Mouse (Mus musculus): ENCODE measurements at regions not wholly inside any gene's neighbourhood (a gene's known extent, or its start where the extent isn't known, plus 50 kb on each side); places are given as distances from the start of the nearest gene placed in this dataset.
"Not testable (repeated sequence)": the region's sequence is repeated elsewhere in the genome, so short reads cannot be mapped to it uniquely, and the experiment has no call there.

DNA sequence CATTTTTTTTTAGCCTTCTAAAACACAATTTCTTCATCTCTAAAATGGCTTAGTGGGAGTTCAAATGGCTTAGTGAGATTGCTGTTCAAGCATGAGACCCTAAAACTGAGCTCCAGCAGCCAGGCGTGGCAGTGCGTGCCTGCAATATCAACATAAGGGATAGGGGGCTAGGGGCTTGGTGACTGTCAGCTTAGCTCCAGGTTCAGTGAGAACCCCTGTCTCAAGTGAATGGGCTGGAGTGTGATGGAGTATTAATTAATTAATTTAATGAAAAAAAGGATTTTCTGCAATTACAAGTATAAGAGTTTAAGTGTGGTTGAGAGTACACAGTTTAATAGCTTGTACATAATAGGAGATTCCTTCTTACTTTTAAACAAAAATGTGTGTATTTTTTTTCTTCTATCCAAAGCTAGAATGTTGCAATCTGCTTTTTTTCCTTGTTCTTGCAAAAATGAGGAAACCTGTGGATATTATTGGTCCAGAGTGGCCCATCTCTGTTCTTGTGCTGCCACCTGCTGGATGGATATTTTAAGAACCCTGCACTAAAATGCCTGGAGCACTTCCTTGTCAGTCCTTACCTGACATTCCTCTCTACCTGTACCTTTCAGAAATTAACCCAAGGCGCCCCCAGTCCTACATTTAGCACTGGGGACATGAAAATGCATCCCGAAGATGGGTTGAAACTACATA lies 54.0 kb upstream of the Usp47 start:
- peak; percentile 68 for DNase-seq (ENCODE audit: extremely low spot score)

DNA sequence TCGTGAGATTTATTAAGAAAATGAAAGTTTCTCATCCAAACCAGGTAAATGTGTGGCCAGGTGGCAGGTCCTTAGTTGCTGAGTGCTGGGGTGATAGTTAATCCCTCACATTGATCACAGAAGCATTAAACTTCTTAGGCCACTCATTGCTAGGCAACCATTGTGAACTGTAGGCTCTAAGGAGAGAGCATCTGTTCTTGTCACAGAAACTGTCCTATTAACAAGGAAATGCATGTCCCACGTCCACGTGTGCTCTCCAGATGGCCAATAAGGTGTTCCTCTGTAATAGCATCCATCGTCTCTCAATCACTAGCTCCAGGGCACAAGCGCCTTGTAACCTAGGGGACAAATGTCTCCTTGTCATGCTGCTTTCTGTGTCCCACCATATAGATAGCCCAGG lies 55.0 kb upstream of the Usp47 start:
- no peak for DNase-seq (ENCODE audit: extremely low spot score)

- no peak for DNase-seq (ENCODE audit: extremely low spot score)
Observed at GRCm38 (mm10) chr7:111966716-111967115, 56.6 kb upstream of the Usp47 start.

- DNase-seq (ENCODE audit: extremely low spot score), result no peak
Observed at GRCm38 (mm10) chr7:111963969-111964368, 59.3 kb upstream of the Usp47 start.

DNA sequence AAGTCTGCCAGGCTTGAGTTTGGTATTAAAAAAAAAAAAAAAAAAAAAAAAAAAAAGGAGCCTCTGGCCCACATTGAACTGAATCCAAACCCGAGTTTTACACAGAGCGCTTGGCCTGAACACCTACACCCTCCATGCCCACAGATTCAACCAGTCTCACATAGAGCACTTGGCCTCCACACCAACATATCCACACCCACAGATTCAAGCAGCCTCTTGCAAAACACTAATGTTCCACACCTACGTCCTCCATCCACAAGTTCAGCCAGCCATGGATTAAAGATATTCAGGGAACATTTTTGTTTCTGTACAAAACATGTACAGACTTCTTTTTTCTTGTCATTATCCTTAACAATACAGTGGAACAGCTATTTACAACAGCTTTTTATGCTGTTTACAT lies 63.3 kb upstream of the Usp47 start:
- no peak for DNase-seq (ENCODE audit: extremely low spot score)

- DNase-seq (ENCODE audit: extremely low spot score), result no peak
Observed at GRCm38 (mm10) chr7:111956671-111957070, 66.6 kb upstream of the Usp47 start.

DNA sequence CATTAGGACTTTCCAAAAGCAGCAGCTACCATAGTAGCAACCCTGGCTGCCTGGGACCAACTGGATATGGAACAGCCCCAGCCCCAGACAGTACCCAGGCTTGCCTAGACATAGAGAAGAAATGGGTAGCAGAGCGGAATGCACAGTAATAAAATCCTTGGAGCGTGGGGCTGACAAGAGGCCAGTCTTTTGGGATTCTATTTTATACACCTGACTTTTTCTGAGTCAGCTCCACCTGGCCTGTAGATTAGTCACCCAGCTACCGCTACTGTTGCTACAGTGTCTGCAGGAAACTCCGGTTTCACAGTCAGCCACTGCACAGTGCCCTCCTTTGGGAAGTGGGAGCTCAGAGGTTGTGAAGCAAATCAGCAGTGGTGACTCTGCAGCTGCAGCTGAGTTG lies 83.7 kb upstream of the Usp47 start:
- DNase-seq (ENCODE audit: extremely low spot score), result no peak

GRCm38 (mm10) chr7:111937547-111937946 lies 85.8 kb upstream of the Usp47 start:
- DNase-seq (ENCODE audit: extremely low spot score), result no peak

DNA sequence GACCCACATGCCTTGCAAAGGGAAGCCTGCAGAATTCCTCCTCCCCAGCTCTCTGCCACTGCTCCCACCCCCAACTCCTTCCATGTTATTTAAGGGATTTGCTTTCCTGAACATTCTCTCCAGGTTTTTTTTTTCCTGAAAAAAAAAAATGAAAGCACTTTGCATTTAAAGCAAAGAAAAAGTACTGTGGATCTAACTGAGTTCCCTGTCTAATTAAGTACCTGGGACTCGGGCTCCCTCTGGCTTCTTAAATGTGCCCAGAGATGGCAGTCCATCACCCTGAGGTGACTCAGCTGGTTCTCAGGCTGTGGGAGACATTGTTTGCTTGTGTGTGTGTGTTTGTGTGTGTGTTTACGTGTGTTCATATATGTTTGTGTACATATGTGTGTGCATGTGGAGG lies 86.2 kb upstream of the Usp47 start:
- no peak for DNase-seq (ENCODE audit: extremely low spot score)

DNA sequence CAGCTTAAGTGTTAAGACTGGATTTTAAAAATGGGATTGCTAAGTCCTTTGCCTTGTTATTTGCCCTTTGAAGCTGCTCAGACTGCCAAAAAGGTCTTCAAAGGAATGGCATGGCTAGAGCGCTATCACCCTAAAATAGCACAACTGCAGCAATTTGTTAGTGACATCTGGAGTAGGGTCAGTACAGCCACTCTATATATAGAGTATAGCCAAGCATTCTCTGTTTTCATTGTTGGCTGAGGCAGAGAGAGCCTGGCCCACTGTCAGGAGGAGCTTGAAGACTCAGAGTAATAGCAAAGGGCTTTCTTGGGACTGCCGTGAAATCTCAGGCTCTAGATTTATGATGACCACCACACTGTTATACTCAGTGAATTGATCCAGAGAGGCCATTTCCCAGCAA lies 90.6 kb upstream of the Usp47 start:
- DNase-seq (ENCODE audit: extremely low spot score), result no peak

DNA sequence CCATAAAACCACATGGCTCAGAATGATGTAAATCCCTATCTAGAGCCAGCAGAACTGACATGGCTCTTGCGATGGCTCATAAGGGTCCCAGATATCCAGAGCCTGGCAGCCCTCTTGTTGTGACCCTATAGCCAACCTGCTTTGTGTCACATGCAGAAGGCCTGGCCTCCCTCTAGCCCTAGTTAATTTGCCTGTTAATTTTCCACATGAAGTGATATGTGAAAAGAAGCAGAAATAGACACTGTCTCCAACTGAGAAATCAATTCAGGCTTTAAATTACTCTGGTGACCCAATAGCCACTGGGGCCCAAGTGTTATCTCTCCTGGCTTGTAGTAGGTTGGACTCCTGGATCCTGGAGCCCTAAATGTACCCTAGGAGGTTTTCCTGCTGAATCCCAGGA lies 103.3 kb upstream of the Usp47 start:
- DNase-seq (ENCODE audit: extremely low spot score), result no peak

DNA sequence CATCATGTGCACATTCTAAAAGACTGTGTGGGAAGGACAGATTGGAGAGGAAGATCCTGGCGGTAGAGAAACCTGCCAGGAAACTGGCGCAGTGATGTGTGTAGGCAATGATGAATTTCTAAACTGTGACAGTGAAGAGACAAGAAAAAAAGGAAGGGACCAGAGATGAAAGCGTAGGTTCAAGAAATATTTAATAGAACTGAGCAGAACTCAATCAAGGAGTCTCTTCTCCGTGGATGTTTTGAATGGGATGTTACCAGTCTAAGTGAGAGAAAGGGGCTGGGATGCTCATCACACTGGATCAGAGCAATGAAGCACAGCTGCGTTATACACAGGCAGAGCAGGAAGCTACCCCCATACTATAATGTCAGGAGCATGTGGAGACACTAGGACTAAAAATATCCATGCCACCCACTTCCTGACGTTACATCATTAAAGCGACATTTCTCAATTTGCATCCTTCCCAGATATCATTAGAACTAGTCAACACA lies 119.5 kb upstream of the Usp47 start:
- DNase-seq (ENCODE audit: extremely low spot score), result no peak

DNA sequence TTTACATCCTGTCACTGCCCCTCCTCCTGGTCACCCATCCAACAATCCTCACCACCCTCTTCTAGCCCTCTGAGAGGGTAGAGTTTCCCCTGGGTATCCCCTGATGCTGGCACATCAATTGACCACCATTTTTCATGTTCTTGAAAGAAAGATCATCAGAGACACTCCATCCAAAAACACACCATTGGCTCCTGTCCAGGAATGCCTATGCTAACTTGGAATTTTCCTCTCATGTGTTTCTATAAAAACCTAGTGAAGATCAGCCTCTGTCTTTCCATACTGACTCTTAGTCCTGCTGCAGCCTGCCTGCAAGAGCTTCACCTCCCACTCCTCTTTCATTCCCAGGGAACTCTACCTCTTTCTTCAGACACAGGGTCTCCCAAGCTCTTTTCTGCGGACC lies 117.2 kb upstream of the Galnt18 start:
- DNase-seq (ENCODE audit: extremely low spot score), result no peak

- DNase-seq (ENCODE audit: extremely low spot score), result no peak
Observed at GRCm38 (mm10) chr7:111896255-111896654, 116.5 kb upstream of the Galnt18 start.

GRCm38 (mm10) chr7:111882991-111883390 lies 103.2 kb upstream of the Galnt18 start:
- no peak for DNase-seq (ENCODE audit: extremely low spot score)

DNA sequence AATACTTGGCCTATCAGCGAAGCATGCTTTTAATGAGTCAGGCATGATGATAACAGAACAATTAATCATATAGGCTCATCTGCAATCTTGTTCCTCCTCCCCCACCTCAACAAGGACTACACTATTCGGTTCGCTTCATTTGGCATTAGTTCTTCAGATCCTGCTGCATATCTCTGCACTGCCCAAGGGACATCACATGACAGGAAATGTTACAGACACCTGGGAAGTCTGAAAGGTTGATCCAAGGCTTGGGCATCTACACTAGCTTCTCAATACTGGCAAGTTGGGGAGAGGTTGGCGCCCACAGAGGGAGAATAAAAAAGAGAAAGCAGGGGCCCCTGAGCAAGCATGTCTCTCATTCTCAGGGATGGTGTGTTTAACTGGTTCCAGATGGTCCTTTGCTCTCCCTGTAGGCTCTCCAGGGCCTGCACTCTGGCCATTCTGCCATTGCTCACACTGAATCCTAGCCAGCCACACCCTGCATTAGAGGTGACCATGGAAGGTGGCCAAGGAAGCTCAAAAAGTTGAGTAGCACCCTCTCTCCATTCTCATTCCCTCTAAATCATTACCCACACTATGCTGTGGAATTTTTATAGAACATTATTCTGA lies 100.4 kb upstream of the Galnt18 start:
- DNase-seq (ENCODE audit: extremely low spot score), result no peak

DNA sequence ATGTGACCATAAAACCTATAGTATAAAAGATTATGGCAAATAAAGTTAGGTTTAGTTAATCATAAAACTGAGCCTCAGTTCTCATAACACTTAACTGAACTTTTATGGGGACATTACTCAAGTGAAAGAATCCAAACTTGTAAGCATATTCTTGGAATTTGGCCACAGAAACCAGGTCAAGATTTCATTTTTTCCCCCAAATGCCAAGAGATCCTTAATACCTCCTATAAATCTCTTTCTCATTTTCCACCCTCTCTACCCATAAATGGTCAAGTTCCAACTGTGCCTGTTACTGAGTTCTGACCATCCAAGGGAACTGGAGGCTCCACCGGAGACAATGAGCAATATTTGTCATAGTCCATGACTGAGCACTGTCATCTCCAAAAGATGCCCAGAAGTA lies 97.8 kb upstream of the Galnt18 start:
- no peak for DNase-seq (ENCODE audit: extremely low spot score)

DNA sequence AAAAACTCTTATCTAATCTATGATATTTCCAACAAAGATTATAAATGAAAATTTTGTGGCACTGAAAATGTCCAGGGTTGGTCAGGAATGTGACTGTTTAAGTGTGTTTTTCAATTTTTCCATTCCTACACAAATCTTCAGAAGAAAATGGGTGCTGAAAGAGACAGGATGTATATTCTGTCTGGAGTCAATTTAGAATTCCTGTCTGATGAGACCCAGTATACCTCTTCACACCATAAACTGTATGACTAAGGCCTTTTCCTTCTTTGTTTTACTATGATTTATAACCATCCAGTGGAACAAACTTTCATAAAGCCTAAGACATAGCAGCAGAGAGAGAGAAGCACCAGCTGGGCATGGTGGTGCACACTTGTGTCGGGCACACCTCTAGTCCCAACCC lies 96.2 kb upstream of the Galnt18 start:
- no peak for DNase-seq (ENCODE audit: extremely low spot score)

- DNase-seq (ENCODE audit: extremely low spot score), result no peak
Observed at GRCm38 (mm10) chr7:111869337-111869736, 89.6 kb upstream of the Galnt18 start.

GRCm38 (mm10) chr7:111863035-111863434 lies 83.3 kb upstream of the Galnt18 start:
- no peak for DNase-seq (ENCODE audit: extremely low spot score)

DNA sequence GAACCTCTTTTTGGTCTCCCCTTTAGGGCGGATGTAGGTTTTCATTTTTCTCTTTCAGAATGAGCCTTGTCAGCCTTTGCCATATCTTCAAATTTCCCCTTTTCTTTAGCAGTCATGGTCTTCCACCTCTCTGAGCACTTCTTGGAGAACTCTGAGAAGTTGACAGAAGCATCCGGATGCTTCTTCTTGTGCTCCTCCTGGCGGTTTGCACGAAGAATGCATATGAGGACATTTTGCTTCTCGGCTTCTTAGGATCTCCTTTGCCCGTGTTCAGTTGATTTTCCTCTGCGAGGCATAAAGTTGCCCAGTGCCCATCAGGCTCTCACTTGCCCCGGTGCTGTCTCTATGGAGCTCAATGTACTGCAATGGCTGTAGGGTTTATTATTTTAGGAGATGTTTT lies 78.5 kb upstream of the Galnt18 start:
- not testable (repeated sequence) for DNase-seq (ENCODE audit: extremely low spot score)

DNA sequence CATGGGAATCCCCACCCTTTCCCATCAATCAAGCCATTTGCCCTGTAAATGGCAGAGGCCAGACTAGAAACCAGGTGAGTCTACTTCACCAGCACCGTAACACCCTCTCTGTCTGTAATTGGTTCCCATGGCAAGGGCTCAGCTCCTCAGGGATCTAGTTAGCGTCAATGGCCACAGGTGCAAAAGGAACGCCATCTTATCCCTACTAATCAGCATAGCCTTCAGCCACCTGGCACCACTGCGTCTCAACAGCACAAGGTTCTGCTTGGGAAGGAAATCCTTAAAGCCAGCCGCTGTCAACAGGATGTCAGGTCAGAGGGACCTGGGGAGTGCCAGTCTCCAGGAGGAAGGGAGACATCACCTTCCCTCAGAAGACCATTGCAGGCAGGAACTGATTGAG lies 77.2 kb upstream of the Galnt18 start:
- DNase-seq (ENCODE audit: extremely low spot score), result no peak

GRCm38 (mm10) chr7:111855309-111855708 lies 75.5 kb upstream of the Galnt18 start:
- DNase-seq (ENCODE audit: extremely low spot score), result no peak

DNA sequence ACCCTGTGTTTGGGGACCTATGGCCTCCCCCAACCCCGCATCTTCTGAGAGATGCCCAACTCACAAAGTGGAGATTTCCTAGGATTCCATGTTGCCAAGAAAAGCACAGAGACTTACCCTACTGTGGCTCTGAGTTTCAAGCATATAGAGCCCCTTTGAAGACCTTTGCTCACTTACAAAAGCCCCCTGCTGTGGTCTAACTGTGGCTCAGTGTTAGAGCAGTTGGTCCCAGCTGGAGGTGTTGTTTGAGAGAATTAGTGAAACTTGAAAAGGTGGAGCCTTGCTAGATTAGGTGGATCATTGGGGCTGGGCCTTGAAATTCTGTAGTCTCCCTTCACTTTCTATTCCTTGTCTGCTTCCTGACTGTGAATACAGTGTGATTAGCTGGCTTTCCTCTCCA lies 66.6 kb upstream of the Galnt18 start:
- no peak for DNase-seq (ENCODE audit: extremely low spot score)
